Mouse (Mus musculus) embryo, embryonic 10.5 days (tissue): ENCODE measurements around the gene 1700010I14Rik.

Experiments used
- DNase-seq: peaks from one replicate; pipeline ENCODE4 v3.0.0-alpha.2; 2015; ENCODE audit warnings: low spot score

The 1700010I14Rik gene

DNA sequence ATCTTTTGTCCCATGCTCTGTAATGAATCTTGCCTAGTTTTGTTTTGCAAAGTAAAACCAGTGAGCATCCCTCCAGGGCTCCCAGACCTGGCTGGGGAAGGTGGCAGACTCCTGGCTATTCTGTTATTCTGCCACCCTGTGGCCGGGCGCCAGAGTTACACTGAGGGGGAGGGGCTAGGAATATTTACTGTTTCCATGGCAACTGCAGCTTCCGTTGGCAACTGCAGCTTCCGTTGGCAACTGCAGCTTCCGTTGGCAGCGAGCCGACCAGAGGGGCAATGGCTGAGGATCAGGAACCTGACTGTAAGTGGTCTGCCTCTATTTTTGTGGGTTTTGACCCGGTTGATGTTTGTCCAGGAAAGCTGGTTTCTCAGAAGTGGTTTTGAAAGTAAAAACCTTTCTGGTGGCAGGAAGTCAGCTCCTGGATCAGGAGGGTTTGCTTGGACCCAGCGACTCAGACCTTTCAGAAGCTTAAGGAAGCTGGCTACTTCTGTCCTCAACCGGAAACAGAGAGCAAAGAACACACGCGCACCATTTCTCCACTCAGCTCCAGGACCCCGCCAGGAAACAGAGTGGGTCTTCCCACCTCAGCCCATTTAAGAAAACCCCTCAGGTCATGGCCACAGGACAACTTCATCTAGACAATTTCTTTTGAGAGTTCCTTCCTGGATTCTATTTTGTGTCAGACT lies at the start of gene 1700010I14Rik:
Gene 1700010I14Rik (plus strand): TSS at position 215 of the 689 bp plus-strand sequence.
- peak; percentile 90 for DNase-seq

DNA sequence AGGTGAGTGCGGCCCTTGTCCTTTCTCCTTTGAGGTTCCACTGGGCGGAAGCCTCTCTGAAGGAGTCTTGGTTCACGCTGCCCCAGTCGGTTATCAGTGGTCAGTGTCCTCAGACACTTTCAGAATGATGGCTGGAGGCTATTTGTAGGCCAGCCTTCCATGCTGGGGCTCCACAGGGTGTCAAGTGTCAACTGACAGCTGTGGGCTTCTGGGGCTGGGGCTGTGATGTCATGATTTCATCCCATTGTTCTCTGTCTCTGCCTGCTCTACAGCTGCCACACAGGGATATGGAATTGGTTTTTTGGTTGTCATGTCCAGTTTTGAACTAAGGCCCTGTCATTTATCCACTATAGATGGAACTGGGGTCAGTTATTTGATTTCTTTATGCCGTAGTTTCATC lies 36.5 kb upstream of the 1700010I14Rik start:
- DNase-seq, result peak; percentile 49

- DNase-seq, result no peak
Observed at GRCm38 (mm10) chr17:8952951-8953350, 35.2 kb upstream of the 1700010I14Rik start.

DNA sequence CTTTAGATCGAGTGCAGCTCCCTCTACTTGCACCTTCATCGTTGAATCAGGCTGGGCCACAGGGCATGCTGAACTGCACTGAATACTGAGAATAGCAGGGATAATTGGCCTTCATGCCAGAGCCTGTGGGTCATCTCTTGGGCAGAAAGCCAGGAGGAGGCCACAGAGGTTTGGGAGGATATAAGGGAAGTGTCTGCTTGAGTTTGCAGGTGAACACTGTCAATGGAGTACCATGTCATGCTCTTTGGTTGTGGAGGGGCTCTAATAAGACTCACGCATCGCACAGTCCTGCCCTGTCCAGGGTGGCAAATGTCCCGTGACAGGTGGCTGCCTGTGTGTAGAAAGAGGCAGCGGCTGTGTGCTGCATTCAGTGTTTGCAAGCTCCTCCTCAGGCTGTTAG lies 30.0 kb upstream of the 1700010I14Rik start:
- no peak for DNase-seq

GRCm38 (mm10) chr17:8960386-8960785 lies 27.7 kb upstream of the 1700010I14Rik start:
- no peak for DNase-seq

GRCm38 (mm10) chr17:8961097-8961496 lies 27.0 kb upstream of the 1700010I14Rik start:
- DNase-seq, result no peak

GRCm38 (mm10) chr17:8961644-8962043 lies 26.5 kb upstream of the 1700010I14Rik start:
- peak; percentile 40 for DNase-seq

- no peak for DNase-seq
Observed at GRCm38 (mm10) chr17:8965177-8965576, 23.0 kb upstream of the 1700010I14Rik start.

DNA sequence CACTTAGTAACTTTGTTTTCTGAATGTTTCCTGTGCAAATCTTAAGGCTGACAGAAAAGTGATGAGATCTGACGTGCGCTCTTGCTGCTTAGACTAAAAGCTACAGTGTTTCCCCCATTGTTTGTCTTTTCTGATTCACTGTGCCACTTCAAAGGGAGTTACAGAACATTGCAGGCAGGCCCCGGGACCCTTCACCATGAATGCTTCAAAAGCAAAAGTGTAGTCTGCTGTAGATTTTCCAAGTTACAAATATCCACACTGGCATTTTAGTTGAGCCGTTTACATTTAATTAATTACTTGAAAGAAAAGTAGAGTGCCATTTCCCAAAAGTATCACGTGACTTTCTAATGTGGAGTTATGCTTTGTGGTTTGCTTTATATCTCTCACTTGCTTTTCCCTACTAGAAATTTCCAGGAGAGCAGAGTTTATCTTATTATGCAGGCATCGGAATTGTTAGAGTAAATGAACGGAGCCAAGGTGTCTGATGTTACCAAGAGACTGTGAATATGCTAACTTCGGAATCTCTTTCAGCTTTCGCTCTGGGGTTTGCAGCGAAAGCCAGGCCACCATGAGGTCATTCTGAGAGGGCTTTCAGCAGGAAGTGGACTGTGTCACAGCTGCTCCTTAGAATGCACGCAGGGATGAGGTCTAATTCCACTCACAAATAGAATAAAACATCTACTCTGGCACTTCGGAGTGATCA lies 15.8 kb upstream of the 1700010I14Rik start:
- peak; percentile 39 for DNase-seq

DNA sequence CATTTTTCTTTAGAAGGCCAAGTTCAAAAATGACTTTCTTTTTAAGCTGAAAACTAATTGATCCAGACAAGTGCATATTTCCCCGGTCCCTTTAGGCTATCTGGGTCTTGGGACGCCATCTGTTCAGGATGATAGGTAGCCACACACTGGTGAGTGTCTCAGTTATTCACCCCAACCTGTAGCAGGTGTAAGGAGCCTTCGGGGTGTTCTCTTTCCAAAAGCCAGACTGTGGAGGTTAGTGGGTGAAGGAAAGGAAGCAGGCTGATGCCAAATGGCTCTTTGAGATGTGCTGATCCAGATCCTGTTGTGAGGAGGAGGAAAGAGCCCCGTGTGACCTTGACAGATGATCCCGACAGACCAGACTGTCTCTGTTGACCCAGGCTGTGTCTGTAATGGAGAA lies 14.8 kb upstream of the 1700010I14Rik start:
- DNase-seq, result no peak

DNA sequence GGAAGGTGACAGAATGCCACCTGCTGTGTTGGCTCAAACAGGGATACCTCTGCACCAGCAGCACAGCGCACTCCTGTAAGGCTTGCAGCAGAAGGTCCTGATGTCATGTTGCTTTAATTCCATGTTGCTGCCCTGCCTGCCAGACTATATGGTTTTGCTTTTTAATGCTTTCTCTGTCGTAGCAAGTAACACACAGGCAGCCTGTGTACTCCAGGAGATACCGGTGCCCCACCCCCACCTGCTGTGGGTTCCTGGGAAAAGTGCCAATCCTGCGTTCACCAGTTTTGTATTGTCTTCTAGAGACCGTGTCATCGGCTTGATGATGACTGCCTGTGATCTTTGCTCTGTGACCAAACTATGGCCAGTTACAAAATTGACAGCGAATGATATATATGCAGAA lies 13.7 kb upstream of the 1700010I14Rik start:
- no peak for DNase-seq

DNA sequence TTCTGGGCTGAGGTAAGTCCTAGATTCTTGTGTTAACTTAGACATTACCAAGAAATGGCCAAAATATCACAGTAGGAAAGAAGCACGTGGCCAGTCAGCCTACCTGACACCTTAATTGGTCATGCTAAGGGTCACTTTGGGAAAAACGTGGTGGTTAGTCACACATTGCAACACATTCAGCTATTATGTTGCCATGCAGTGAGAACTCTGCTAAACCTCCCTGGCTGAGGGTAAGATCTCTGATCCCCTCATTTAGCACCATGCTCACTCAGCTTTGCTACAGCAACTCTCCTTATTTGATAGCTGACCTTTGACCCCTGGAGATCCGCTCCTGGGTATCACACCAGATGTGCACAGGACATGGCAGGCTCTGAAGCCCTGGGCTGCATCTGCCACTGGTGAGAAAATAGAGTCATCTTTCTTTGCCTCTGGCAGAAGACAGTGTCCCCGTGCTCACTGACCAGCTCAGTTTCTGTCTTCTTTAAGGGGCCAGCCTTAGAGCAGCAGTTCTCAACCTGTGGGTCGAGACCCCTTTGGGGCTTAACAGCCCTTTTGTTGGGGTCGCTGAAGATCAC lies 13.2 kb upstream of the 1700010I14Rik start:
- peak; percentile 43 for DNase-seq

- no peak for DNase-seq
Observed at GRCm38 (mm10) chr17:8976745-8977144, 11.4 kb upstream of the 1700010I14Rik start.

GRCm38 (mm10) chr17:8977271-8977670 lies 10.9 kb upstream of the 1700010I14Rik start:
- no peak for DNase-seq

DNA sequence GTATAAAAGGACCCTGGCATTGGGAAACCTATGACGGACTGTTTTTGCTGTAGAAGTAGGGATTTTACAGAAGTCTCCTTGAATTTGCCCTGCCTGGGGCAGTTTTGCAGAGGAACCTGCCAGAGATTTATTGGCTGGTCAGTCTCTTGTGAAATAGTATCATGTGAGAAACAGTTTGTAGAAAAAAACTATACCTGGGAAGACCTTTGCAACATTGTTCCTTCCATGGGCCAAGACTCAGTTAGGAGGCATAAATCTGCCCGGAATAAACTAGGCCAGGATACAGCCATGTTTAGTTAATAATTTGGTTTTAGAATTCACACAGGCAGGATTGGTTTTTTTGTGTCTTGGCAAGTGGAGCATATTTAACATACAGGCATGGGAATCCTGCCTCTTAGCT lies 4.6 kb upstream of the 1700010I14Rik start:
- DNase-seq, result no peak

DNA sequence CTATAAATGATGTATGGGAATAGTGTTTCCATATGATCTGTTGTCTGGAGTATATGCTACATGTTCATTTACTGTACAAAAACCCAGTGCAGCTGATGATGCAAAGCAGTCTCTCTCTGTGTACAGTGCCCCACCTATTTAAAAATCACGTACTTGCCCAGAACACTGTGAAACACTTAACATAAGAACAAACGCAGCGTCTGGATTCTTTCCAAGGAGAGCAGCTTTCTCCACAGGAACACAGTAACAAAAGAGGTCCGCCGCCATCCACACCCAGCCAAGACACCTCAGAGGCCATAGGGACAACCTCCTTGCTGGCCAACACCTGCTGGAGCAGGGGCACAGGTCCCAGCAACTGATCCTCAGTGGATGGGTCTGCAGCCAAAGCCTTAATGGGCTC lies 2.4 kb upstream of the 1700010I14Rik start:
- DNase-seq, result no peak

- no peak for DNase-seq
Observed at GRCm38 (mm10) chr17:8986551-8986950, 1.6 kb upstream of the 1700010I14Rik start.

- DNase-seq, result no peak
Observed at GRCm38 (mm10) chr17:8987369-8987768, 764 bp upstream of the 1700010I14Rik start.

DNA sequence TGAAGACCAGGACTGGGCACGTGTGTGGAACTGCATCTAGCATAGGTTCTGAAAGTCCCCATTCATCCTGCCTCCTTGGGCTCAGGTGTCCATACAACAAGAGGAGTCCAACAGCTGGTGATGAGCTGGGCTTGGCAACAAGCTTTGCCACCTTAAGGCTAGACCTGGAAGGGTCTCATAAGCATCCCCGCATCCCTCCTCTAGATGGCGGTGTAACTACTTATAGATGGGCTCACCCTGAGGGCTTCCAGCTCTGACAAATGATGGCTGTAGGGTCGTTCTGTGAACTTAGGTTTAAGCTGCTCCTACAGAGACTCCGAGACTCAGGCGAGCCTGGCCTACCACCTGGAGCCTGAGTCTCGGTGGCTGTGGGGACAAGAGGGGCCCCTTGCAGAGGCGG lies 3.0 kb downstream of the 1700010I14Rik start:
- peak; percentile 66 for DNase-seq

GRCm38 (mm10) chr17:8995344-8995743 lies 7.2 kb downstream of the 1700010I14Rik start:
- no peak for DNase-seq

DNA sequence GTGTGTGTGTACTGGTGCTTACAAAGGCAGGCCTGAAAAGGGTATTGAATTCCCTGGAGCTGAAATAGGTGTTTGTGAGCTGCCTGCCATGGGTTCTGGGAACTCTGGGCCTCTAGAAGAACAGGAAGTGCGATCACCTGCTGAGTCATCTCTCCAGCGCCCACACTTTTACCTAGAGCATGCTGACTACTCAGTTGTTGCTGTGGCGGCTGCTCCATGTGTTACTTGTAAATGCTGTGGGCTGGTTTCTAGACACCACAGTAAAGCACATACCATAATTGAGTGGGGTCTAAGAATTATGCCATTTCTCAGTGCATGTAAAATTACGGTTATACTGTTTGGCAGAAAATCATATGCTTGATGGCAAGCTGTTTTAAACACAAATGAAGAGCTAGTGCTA lies 14.3 kb downstream of the 1700010I14Rik start:
- no peak for DNase-seq

DNA sequence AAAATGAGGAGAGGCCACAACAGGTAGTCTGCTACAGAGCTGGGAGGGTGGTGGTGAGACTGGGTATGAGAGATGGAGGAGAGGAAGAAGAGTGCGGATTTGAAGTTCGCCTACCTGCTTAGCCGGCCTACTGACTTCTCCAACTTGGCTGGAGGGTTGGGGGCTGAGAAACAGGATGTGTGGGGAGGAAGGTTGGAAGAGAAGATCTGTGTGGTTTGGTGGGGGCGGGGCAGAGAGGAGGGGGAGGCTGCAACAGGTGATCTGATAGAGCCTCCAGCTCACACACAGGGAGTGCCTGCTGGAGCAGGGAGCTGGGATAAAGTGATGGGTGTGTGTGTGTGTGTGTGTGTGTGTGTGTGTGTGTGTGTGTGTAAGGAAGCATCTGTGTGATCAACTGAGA lies 16.4 kb downstream of the 1700010I14Rik start:
- DNase-seq, result no peak

DNA sequence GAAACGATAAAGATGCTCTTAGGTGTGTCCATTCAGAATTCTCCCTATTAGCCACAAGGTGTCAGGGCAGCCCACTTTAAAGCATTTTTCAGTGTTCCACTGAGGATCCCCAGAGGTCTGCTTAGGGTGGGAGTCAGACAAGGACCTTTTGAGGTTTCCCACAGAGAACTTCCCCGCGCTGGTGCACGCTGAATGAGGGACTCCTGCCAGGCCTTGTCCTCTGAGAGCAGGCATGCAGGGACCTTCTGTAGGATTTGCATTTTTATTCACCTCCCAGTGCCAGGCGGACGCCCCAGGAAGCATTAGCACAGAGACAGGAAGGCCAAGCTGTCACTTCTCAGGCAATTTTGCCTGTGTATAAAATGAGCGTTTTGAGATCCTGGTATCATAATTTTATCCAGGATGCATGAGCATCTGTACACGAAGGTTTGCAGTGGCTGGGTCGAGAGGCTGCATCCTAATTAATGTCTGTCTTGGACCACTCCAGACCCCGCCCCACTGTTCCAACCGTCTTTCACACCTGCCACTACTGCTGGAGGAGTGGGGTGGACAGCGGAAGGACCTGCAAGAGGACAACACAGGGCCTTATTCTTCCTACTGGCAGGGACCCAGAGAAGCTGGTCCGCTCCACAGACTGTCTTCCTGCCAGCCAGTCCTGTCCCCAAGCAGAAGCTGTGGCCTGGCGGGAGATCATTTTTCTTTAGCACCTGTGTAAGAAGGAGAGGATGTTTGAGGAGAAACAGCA lies 35.2 kb downstream of the 1700010I14Rik start:
- peak; percentile 32 for DNase-seq
